Mouse (Mus musculus) spleen, postnatal 10 days (tissue): ENCODE data around the gene Nptx2.

Experiments
- DNase-seq, 2 experiments: peaks; one replicate each; pipeline ENCODE4 v3.0.0; 2021 to 2022; ENCODE audit warnings: low spot score in 2 of 2

Nptx2 gene

DNA sequence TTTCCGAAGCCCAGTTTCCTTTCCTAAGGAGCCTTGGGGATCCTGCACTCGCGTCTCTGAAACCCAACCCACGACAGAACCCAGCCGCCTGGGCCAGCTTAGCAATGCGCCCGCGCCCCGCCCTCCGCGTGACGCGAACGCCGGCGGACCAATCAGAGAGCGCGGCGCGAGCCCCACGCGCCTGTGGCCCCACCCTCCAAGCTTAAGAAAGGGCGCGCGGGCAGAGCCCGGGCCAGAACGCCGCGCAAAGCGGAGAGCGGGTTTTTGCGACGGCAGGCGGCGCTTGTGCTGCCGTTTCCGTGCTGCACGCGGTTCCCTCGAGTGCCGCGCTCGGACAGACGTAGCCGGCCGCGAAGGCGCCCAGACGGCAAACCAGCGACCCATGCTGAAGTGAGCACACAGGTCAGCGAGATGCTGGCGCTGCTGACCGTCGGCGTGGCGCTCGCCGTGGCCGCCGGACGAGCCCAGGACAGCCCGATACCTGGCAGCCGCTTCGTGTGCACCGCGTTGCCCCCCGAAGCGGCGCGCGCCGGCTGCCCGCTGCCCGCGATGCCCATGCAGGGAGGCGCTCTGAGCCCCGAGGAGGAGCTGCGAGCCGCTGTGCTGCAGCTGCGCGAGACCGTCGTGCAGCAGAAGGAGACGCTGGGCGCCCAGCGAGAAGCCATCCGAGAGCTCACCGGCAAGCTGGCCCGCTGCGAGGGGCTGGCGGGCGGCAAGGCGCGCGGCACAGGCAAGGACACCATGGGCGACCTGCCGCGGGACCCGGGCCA lies at the start of gene Nptx2:
Gene Nptx2, plus strand, starts transcription at position 250 of the 770 bp plus-strand sequence.
- no peak for DNase-seq

- no peak for DNase-seq
Observed at GRCm38 (mm10) chr5:144496481-144496880, 49.2 kb upstream of the Nptx2 start.

DNA sequence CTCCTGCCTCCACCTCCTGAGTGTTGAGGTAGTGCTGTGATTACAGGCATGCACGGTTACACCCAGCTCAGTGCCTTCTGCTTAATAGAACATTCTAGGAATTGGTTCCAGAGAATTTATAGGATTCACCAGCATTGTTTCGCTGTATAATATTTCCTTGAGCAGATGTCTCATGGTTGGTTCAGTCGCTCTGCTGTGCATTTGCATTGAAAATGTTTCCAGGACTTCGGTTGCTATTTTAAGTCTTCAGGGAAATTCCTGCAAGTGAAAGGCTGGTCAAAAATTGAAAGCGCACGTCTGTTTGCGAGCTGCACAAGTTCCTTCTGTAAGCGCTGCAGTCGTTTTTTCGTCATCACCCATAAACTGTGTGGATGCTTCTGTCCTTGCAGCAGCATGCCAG lies 41.5 kb upstream of the Nptx2 start:
- no peak for DNase-seq

- DNase-seq: no peak
Observed at GRCm38 (mm10) chr5:144505731-144506130, 40.0 kb upstream of the Nptx2 start.

DNA sequence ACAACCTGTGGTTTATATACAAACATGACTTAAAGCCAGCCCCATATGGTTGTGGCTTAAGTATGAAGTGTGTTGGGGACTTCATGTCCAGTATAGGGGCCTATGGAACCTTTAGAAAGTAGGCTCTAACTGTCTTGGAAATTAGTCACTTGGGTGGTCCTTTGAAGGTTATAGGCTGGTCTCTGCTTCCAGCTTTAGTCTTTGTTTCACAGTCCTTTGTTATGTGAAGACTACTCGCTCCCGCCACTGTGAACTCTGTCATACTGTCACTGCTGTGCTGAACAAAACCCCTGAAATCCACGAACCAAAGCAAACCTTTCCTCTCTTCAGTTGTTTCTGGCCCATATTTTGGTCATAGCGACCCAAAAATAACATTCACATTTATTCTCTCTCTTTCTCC lies 39.5 kb upstream of the Nptx2 start:
- no peak for DNase-seq

GRCm38 (mm10) chr5:144506689-144507552 lies 38.8 kb upstream of the Nptx2 start:
- DNase-seq: no peak

DNA sequence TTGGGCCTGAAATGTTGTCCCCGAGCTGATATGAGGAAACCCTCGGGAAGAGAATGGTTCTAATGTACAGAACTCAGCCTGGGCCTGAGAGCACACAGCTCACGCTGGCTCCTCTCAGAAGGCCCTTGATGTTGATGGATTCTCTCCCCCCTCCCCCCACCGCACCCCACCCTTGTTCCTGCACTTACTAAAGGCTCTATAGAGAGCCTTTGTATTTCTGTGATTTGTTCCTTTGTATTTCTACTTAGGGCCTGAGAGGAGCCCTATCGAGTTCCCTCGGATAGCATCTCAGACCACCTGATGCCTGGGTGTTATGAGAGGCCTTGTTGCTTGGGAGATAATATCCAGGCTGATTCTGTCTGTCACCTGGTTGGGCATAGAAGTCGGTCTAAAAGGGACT lies 36.3 kb upstream of the Nptx2 start:
- DNase-seq: no peak

DNA sequence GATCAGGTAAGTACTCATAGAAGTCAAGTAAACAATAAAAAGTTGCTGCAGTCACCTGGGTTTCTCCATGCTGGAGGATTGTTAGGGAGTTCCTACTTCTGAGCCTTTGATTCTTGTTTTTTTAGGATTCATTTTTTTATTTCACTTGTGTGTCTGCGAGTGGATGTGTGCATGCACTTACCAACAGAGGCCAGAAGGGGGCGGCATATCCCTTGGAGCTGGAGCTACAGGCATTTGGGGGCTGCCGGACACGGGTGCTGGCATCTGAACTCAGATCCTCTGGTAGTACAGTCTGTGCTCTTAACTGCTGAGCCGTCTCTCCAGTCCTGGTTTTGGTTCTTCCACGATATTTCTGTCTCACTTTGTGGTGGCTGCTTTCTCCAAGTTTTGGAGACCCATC lies 31.0 kb upstream of the Nptx2 start:
- DNase-seq: no peak

- DNase-seq: no peak
Observed at GRCm38 (mm10) chr5:144515241-144515640, 30.5 kb upstream of the Nptx2 start.

DNA sequence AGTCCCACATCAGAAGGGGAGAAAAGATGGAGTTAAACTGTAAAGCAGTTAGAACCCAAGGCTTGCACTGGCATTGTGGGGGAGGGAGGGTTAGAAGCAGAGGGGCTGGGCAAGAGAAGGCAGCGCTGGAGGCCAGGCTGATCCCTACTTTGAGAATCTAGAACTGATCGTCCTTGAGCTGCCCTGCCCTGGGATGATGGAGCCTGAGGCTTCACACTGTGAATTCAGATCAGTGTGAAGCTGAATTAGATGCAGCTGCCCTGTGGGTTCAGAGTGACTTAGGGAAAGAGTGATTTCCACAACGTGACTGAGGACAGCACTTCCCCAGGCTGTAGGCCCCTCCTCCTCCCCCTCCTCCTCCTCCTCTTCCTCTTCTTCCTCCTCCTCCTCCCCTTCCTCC lies 25.6 kb upstream of the Nptx2 start:
- DNase-seq: no peak

DNA sequence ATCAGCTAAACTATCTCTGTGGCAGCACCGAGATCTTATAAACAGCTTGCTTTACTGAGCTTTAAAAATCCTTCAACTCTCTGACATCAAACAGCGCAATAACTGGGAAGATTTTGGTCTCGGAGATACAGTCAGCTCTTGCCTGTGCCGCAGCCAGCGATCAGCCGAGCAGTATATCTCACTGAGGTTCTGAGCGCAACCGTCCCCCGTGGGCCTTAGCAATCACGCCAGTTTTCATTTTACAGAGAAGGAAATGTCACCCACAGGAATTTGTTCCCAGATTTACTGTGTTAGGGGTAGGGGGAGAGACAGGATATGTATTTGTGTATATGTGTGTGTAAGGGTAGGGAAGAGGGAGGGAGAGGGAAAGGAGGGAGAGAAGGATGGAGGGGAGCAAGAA lies 20.9 kb upstream of the Nptx2 start:
- DNase-seq: no peak

GRCm38 (mm10) chr5:144529123-144529522 lies 16.6 kb upstream of the Nptx2 start:
- DNase-seq: no peak

DNA sequence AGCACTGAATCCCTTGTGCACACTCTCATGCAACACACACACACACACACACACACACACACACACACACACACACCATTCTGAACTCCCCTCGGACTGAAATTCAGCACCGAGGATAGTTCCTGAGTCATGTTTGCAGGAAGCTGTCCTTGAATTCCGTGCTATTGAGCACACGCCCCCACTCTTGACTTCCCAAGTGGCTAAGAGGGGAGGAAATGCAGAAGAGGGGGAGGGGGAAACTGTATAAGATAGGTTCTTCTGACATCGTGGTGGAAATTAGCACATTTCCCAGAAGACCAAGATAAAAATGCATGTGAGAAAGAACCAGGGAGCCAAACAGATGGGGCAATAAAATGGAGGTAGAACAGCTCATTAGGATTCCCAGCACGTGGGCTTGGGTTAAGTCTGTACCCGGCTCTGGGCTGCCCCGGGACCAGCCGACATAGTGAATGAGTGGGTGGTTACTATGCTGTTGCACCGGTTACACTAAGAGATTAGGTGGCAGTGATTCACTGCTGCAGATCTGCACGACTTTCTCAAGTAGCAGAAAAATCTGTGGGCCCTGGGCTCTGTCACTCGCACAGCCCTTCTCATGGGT lies 2.9 kb upstream of the Nptx2 start:
- no peak for DNase-seq

GRCm38 (mm10) chr5:144546423-144546995 lies 807 bp downstream of the Nptx2 start:
- DNase-seq: no peak

DNA sequence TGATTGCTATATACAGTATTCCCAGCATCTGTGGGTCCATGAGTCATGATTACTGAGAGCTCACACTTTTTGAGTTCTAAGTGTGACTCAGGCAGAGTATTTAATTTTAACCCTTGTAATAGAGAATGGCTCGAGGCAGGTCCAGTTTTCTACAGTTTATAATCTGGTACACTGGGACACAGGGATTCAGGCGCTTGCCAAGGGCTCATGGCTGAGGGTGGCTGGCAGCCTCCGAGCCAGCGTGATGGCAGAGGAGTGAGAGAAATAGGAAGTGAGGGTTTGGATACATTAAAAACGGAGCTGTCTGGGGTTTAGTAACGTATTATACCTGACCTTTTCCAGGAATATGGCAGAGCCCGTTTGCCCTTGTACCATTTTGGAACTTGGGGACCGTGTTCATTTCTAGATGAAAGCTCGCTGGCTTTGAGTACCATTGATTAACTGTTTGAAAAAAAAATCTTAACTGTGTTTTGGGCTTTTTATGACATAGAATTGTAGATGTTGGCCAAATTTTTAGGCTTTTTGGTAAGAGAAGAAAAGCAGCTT lies 1.7 kb downstream of the Nptx2 start:
- DNase-seq: no peak

DNA sequence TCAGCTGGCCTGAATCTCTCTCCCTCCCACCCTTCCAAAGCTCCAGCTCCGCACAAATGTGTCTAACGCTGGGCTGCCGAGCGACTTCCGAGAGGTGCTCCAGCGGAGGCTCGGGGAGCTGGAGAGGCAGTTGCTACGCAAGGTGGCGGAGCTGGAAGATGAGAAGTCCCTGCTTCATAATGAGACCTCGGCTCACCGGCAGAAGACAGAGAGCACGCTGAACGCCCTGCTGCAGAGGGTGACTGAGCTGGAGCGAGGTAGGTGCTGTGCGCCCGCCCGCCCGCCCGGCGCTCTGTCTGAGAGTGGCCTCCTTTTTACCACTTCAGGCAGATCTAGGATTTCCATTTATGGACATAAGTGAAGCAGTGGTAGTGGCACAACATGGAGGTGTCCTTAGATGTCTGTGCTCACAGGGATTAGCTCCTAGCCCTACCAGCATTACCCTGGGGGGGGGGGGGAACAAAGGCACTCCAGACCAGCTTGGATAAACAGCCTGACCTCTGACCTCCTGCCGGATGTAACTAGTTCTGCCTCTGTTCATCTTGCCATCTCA lies 2.5 kb downstream of the Nptx2 start:
- DNase-seq: no peak

GRCm38 (mm10) chr5:144550003-144550402 lies 4.3 kb downstream of the Nptx2 start:
- no peak for DNase-seq

GRCm38 (mm10) chr5:144550622-144551137 lies 5.0 kb downstream of the Nptx2 start:
- no peak for DNase-seq

DNA sequence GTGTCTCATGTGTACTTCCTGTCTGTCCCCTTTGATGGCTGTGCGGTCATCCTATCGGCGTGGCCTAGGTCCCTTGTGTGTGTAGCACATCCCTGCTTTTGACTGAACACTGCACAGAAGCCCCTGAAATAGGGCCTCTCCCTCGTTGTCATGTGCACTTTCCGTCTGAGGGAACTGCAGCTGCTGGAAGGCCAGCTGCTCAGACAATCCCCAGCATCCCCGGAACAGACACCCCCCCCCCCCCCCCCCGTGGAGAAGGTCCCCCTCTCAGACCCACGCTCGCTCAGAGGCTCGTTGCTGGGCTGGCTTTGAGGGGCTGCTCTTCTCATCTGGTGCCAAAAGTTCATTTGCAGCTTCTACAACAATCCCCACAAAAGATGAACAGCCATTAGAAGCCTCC lies 11.0 kb downstream of the Nptx2 start:
- DNase-seq: no peak

GRCm38 (mm10) chr5:144557363-144557762 lies 11.7 kb downstream of the Nptx2 start:
- no peak for DNase-seq

DNA sequence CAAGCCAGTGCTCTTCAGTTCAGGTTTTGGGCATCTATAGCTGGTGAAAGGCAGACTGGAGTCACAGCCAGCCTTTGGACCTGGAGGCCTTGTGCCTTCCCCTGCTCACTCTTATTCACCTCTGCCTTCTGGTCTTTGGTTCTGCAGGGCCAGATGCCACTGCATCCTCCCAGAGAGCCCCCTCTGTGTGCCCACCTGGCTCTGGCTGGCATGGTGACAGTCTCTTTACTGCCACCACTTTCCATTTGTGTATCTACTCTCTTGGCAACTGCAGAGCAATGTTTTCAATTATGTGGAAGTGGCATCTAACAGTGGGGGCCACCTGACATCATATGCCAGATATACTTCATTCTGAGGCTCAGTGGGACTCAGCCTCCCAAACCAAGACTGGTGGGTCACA lies 12.8 kb downstream of the Nptx2 start:
- no peak for DNase-seq
